Mouse (Mus musculus) mouse embryonic stem cell (cell line): ENCODE measurements around the gene Olfr147.

Experiments
- in situ Hi-C, 2 experiments: fragments of 300-500 bp; cut with MboI; formaldehyde crosslinking; loops; 1 replicate in 1 of 2; 3 replicates in 1 of 2; pipeline ENCODE4 v1.14.3; 2019 to 2020; ENCODE audit warnings: low sequenced_read_pairs in 2 of 2, low pct_unique_long_range_greater_than_20kb in 1 of 2, mixed read lengths in 1 of 2; ENCODE audit not compliant: unreplicated experiment in 1 of 2

Gene Olfr147

GRCm38 (mm10) chr9:38401398-38401797, at the start of gene Olfr147:
TSS of gene Olfr147 (plus strand) at chr9:38401698.
- in situ Hi-C loops, result loop anchor here in 1 of 2 experiments (25.0 kb wide), 1 partner anchor 236 kb away; no protein-coding TSS in a partner anchor

- in situ Hi-C loops, result no loop called here
Measured at GRCm38 (mm10) chr9:38366596-38366995, 34.9 kb upstream of the Olfr147 start, which contains the start of gene Olfr250. TSS of gene Olfr250 (plus strand) at chr9:38366896.

- in situ Hi-C loops, result no loop called here
Measured at GRCm38 (mm10) chr9:38376786-38377185, 24.7 kb upstream of the Olfr147 start, which contains the start of gene Olfr251. TSS of gene Olfr251 (plus strand) at chr9:38377086.

GRCm38 (mm10) chr9:38407502-38407901, 6.0 kb downstream of the Olfr147 start:
- in situ Hi-C loops, result loop anchor here in 1 of 2 experiments (25.0 kb wide), 1 partner anchor 230 kb away; no protein-coding TSS in a partner anchor

GRCm38 (mm10) chr9:38413502-38413901, 12.0 kb downstream of the Olfr147 start:
- in situ Hi-C loops, result loop anchor here in 1 of 2 experiments (25.0 kb wide), 1 partner anchor 224 kb away; no protein-coding TSS in a partner anchor

GRCm38 (mm10) chr9:38423801-38424200, 22.3 kb downstream of the Olfr147 start:
- in situ Hi-C loops, result loop anchor here in 1 of 2 experiments (25.0 kb wide), 1 partner anchor 214 kb away; no protein-coding TSS in a partner anchor

- in situ Hi-C loops, result no loop called here
Measured at GRCm38 (mm10) chr9:38427026-38427425, 25.5 kb downstream of the Olfr147 start.

- in situ Hi-C loops, result no loop called here
Measured at GRCm38 (mm10) chr9:38429155-38429554, 27.7 kb downstream of the Olfr147 start, which contains the start of gene Olfr901. TSS of gene Olfr901 (plus strand) at chr9:38429455.

GRCm38 (mm10) chr9:38447352-38447751, 45.9 kb downstream of the Olfr147 start, which contains the start of gene Olfr902:
TSS of gene Olfr902 (plus strand) at chr9:38447652.
- in situ Hi-C loops, result no loop called here
